Mouse (Mus musculus) Patski (cell line): Measurements from ENCODE around the gene Gm48551. TPM values are rescaled to one million over a fixed set of nuclear protein-coding genes. Genes with fewer than 3 reads are reported as not detected.

ENCODE experiments used
- ATAC-seq: fragments of 100-300 bp; one replicate; pipeline ENCODE4 v1.8.0; 2021
- CTCF ChIA-PET: fragments of 350-600 bp; sonication (Branson Sonifier 250); formaldehyde crosslinking; loops from one replicate; lab custom pipeline; 2022; ENCODE audit warnings: inconsistent platforms; lab: Charles Lee
- POLR2A ChIA-PET: fragments of 350-600 bp; sonication (Branson Sonifier 250); formaldehyde crosslinking; loops from one replicate; lab custom pipeline; 2022; ENCODE audit warnings: antibody characterized with exemption, inconsistent platforms; lab: Charles Lee
- DNase-seq: peaks from one replicate; pipeline ENCODE4 v3.0.0-alpha.2; 2011; ENCODE audit warnings: low read depth, low spot score
- H3K27me3 ChIP-seq: fragments of 371-371 bp; one replicate; pipeline ENCODE4 v1.5.1; 2021
- CTCF ChIP-seq: fragments of 100-300 bp; IDR thresholded peaks from one replicate; pipeline ENCODE4 v1.5.1; 2021
- in situ Hi-C: fragments of 300-500 bp; cut with MboI; formaldehyde crosslinking; loops from 3 replicates; pipeline ENCODE4 v1.11.1; 2018; ENCODE audit warnings: low pct_unique_long_range_greater_than_20kb, mixed read lengths
- polyA plus RNA-seq: library from polyadenylated mRNA; unstranded; gene quantifications from one replicate; pipeline ENCODE4 v1.2.3, GENCODE M21; 2021

Gene Gm48551
- polyA plus RNA-seq, 1 experiment from 2014 or later: 2.4 TPM

DNA sequence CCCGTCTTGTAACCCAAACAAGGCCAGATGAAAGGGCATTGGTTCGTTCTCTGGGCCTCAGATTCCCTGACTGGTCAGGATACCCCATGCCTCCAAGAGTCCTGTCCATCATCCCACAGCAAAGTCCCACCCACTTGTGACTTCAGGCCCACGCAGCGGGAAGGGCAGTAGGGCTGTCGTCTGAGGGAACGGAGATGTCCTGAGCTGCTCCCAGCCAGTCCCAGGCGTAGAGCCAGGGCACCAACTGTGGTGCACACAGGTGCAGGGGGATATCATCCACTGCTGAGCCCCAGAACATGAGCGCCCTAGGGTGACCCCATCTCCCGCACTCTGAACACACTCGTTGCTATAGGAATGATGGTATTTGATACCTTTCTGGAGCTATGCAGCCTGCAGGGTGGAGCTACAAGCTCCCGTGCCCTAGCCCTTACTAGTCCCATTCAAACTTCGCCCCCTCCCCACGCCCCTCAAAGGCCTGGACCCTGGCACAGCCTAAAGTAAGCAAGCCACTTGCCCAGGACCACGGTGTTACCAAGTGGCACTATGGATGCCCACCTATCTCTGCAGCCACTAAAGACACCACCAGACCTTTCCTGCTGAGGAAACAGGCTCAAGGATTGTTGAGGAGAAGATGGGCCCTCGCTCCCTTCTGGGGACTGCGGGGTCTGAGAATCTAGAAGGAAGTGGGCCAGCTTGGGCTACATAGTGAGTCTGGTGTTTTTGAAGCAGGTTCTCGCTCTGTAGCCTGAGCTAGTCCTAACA lies 31.5 kb downstream of the Gm48551 start:
- H3K27me3 ChIP-seq: no peaks in the 10 kb centered on the region
- ChIA-PET POLR2A (interaction anchor here (0.6 kb wide), 1 partner anchor 36 kb away, joined by 5 read pairs; no protein-coding TSS in a partner anchor), CTCF (interaction anchor here (1.3 to 1.6 kb wide), 3 partner anchors 8 to 26 kb away, joined by 4 to 5 read pairs (median 4); partner anchors contain the start of gene Gm48552)
- no peak for DNase-seq
- ATAC-seq: no peak
- no peak for TF ChIP-seq CTCF
- in situ Hi-C loops: no loop called here

DNA sequence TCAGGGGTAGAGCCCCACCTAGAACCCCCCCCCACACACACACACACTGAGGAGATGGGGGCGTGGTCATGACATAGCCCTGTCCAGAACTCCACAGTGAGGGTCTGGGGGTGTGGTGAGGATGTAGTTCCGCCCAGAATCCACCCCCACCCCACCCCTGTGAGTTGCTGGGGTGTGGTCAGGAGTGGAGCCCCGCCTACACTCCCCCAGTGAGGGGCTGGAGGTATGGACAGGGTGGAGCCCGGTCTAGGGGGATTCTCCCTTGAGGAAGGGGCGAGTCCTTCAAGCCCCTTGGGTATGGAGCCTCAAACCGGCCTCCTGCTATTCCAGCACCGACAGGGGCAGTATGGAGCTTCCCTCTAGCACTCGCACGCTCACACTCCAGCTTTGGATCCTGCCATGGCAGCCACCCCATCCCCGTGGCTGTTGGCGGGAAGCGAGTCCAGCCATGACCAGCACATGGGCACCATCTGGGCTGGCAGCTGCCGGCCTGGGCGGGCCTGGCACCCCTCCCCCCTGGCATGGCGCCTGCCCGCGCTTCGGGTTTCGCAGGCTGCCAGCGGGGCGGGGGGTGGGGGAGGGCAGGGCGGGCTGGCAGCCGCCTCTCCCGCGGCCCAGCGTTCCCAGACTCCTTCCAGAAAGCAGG lies 32.4 kb downstream of the Gm48551 start:
- CTCF ChIA-PET: interaction anchor here (0.8 to 1.6 kb wide), 3 partner anchors 9 to 13 kb away, joined by 3 to 4 read pairs (median 4); no protein-coding TSS in a partner anchor
- H3K27me3 ChIP-seq: no peaks in the 10 kb centered on the region
- DNase-seq (no peak), ATAC-seq (no peak)
- TF ChIP-seq CTCF: no peak
- in situ Hi-C loops: no loop called here
- POLR2A ChIA-PET: no interaction called here

DNA sequence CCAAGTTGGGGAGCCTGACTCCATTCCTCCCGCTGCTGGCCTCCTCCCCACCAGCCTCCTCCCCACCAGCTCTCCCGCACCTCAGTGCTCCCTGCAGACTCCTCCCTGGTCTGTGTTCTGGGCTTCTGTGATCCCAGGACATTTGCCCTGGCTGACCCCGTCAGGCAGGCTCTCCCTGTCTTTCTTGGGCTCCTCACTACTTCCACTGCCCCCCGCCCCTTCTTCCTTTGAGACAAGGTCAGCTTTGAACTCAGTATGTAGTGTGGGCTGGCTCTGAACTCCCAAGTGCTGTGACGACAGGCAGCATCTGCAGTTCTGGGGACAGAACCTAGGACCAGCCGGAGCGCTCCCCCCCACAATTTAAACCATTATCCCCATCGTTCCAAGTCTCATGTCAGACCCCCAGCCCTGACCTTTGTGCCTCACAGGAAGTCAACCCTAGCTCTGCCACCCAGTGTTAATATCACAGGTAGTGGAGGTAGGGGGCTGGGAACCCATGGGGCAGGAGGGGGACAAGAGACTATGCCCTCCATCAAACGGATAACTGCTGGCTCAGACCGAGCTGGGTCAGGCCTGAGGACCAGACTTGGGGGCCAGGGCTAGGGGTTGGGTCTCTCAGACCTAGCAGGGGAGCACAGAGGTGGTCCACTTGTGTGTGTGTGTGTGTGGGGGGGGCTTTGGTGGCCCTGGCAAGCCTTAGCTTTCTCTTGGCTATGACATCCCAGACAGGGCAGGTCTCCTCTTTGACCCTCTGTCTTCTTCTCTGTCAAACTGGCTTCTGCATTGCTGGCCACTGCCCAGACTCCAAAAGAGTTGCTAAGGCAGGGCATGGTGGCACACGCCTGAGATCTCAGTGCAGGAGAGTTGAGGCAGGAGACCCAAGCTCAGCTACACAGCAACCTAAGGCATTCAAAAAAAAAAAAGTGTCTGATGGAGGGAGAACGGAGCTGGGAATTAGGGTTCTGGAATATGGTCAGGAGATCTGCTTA lies 33.3 kb downstream of the Gm48551 start:
- H3K27me3 ChIP-seq: no peaks in the 10 kb centered on the region
- ChIA-PET POLR2A (no interaction called here), CTCF (interaction anchor here (0.8 to 1.7 kb wide), 4 partner anchors 10 to 22 kb away, joined by 3 to 6 read pairs (median 4); no protein-coding TSS in a partner anchor)
- no peak for DNase-seq
- TF ChIP-seq CTCF: no peak
- ATAC-seq: no peak
- in situ Hi-C loops: no loop called here

DNA sequence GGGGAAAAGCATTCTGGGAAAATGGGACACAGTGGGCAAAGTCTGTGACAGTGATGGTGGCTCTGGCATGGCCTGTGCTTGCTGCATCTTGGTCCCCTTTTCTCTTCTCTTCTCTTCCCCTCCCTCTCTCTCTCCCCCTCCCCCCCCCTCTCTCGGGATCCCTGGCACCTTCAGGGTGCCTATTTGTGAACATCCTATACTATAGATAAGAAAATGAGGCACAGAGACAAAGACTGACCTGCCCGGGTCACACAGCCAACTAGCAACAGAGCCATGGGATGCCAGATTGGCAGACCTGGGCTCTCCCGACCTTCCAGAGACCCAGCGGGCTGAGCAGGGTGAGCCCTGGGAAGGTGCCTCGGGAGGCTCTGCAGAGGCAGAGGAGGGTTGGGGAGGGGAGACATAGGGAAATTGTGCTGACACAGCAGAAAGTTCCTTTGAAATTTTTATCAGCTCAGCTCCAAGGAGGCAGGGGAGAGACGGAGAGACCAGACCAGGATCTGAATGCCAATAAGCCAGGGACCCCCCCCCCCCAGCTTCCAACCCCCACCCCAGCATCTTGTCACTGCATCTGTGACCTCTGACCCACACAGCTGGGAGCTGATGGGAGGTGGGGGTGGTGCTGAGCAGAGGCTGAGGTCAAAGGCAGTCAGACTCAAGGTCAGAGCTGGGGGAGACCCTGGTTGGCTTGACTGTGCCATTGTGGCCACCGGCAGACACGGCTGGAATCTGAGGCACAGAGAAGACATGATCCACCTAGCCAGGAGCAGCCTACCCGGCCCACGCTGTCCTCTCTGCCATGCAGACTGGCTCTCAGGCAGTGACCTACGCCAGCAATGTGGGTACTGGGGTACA lies 34.2 kb downstream of the Gm48551 start:
- DNase-seq: no peak
- ChIA-PET POLR2A (no interaction called here), CTCF (interaction anchor here (1.0 to 1.7 kb wide), 2 partner anchors 11 to 23 kb away, joined by 4 to 6 read pairs; no protein-coding TSS in a partner anchor)
- ATAC-seq: no peak
- in situ Hi-C loops: no loop called here
- no peak for TF ChIP-seq CTCF
- H3K27me3 ChIP-seq: no peaks in the 10 kb centered on the region

DNA sequence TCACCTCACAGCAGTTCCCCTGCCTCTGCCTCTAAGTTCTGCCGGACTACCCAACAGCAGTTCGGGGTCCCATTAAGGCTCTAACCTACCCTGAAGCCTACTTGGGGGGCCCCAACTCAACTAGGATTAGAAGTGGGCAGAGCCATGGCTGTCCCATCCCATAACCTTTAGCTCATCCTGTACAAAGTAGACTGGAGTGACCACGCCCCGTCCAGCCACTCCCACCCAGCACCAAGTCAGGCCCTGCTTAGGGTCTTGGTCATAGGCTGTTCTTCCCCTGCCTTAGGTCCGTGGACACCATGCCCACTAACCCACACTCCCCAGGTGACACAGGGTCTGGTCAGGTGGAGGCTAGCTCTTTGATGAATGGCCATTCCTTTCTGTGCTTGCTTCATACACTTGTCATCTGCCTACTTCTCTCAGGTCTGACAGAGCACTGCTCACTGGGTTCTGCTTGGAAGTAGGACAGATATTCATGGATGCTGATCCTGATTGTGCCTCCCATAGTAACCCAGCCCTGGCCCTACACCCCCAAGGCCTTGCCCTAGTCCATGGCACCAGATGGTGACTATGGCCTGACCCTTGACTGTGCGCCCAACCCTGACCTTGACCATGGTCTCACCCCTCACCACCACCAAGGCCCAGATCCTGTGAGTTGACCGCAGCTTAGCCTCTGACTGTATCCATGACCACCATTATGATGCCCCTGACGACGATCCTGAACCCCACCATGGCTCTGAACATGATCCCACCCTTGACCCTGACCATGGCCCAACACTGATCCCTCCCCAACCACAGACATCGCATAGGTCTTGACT lies 35.1 kb downstream of the Gm48551 start:
- ATAC-seq (no peak), DNase-seq (no peak)
- in situ Hi-C loops: no loop called here
- ChIA-PET POLR2A (no interaction called here), CTCF (interaction anchor here (1.7 kb wide), 1 partner anchor 12 kb away, joined by 6 read pairs; no protein-coding TSS in a partner anchor)
- TF ChIP-seq CTCF: no peak
- H3K27me3 ChIP-seq: no peaks in the 10 kb centered on the region

DNA sequence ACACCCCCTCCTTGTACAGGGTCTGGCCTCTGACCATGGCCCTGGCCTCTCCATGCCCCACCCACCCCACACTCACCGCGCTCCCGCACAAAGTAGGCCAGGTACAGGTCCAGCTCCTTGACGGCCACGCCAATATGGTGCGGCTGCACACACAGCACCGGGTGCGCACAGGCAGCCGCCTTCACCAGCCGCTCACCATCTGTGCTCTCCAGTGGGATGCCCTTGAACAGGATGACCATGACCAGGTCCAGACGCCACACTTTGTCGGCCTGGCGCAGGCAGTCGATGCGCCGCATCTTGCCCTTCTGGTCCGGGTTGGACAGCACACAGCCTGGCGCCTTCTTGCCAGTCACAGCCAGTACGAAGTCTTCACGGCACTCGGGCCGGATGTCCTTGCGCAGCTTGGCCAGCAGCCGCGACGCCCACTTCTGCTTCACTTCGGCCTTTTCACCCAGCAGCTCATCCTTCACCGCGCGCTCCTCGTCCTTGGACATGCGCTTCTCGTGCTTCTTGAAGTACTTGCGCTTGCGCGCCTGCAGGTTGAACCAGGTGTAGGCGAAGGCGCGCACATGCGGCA lies 36.0 kb downstream of the Gm48551 start:
- DNase-seq (no peak), ATAC-seq (no peak)
- ChIA-PET CTCF (no interaction called here), POLR2A (no interaction called here)
- in situ Hi-C loops: no loop called here
- no peak for TF ChIP-seq CTCF
- no peaks in the 10 kb centered on the region for H3K27me3 ChIP-seq

DNA sequence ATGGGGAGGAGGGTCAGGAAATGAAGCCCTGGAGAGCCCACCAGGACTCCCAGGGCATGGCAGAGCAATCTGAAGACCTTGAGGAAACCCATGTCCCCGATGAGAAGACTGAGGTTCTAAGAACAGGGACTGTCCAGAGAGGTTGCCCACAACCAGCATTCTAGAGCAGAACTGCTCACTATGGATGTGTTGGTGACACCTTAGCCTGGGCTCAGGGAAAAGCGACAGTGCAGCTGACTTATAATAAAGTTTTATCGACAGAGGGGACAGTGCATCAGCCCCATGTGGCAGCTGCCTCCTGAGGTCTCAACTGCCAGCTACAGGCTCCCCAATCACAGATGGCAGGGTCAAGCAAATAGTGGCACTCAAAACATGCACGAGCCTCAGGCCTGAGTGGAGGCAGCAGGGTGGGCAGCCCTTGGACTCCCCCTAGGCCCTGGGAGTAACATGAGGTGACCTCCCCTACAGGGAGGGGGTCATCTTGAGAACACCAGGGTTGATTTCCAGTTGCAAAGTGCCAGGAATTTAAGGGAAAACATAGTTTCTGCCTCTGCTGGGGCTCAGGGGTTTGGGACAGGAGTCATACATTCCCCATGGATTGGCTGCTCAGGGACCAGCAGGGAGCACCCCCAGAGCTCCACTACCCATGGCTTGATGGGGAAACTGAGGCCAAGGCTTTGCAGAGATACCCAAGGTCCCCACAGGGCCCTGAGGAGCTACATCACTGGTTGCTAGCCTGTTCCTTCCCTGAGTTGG lies 37.0 kb downstream of the Gm48551 start:
- no peak for TF ChIP-seq CTCF
- POLR2A ChIA-PET: no interaction called here
- CTCF ChIA-PET: interaction anchor here (1.5 kb wide), 1 partner anchor 15 kb away, joined by 5 read pairs; no protein-coding TSS in a partner anchor
- in situ Hi-C loops: no loop called here
- no peaks in the 10 kb centered on the region for H3K27me3 ChIP-seq
- DNase-seq (no peak), ATAC-seq (no peak)

DNA sequence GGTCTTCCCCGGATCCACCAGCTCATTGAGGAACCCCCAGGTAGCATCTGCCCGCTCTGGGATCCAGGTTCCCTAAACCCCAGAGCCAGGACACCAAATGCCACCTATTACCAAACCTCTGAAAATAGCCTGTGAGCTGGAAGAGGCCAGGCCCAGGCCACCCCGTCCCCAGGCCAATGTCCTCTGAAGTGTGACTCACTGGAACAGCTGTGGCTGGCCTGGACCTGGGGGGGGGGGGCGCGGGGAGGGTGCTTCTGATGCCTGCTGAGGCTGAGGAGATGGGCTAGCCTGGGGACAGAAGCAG lies 37.5 kb downstream of the Gm48551 start:
- POLR2A ChIA-PET: no interaction called here
- CTCF ChIA-PET: interaction anchor here (1.5 kb wide), 1 partner anchor 16 kb away, joined by 5 read pairs; no protein-coding TSS in a partner anchor
- no peaks in the 10 kb centered on the region for H3K27me3 ChIP-seq
- DNase-seq: no peak
- ATAC-seq: no peak
- no peak for TF ChIP-seq CTCF
- in situ Hi-C loops: no loop called here
